Mouse (Mus musculus) megakaryocyte, embryonic 14.5 days (primary cell): ENCODE measurements at regions not wholly inside any gene's neighbourhood (a gene's known extent, or its start where the extent isn't known, plus 50 kb on each side); places are given as distances from the start of the nearest gene placed in this dataset.

Experiments used
- H3K27me3 ChIP-seq: replicated peaks from 2 replicates; pipeline ENCODE3; 2012; ENCODE audit warnings: inconsistent platforms
- H3K36me3 ChIP-seq: replicated peaks from 2 replicates; pipeline ENCODE3; 2012; ENCODE audit warnings: low read length, inconsistent platforms, mixed read lengths
- H3K4me1 ChIP-seq: 2 replicates; pipeline ENCODE4 v1.6.1; 2012; ENCODE audit warnings: inconsistent platforms
- H3K4me3 ChIP-seq: replicated peaks from 2 replicates; pipeline ENCODE3; 2012; ENCODE audit warnings: moderate library complexity, mild to moderate bottlenecking, inconsistent platforms
- H3K9me3 ChIP-seq: 2 replicates; pipeline ENCODE4 v1.6.1; 2012; ENCODE audit warnings: inconsistent platforms
- FLI1 ChIP-seq: IDR thresholded peaks from 2 replicates; pipeline ENCODE4 v1.6.1; 2012; ENCODE audit warnings: low read length, inconsistent platforms, mixed read lengths
- GATA1 ChIP-seq: IDR thresholded peaks from 3 replicates; pipeline ENCODE4 v1.6.1; 2012; ENCODE audit warnings: mixed read lengths, low read length, inconsistent platforms, borderline replicate concordance

DNA sequence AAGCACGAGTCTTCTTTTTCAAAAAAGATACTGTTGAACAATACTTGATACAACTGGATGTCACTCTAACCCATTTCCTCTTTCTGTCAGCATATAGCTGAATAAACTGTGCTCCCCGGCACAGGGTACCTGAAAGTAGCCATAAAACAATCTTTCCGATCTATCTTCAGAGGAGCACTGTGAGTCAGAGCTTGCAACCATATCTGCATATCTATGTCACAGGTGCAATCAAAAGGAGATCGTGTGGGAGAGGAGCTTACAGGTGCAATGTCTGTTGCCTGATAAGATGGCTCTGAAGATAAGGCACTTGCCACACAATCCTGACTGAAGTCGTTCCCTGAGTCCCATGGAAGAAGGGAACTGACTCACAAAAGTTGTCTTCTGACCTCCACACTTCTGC is 58.5 kb upstream of the Hnrnpa3 start:
- peaks cover 14% of the 10 kb centered on the region for H3K4me1 ChIP-seq
- H3K27me3 ChIP-seq, result peaks cover 3% of the 10 kb centered on the region
- TF ChIP-seq GATA1 (no peak), FLI1 (no peak)
- H3K4me3 ChIP-seq, result no peak overlapping the region
- no peaks in the 10 kb centered on the region for H3K9me3 ChIP-seq
- no peaks in the 10 kb centered on the region for H3K36me3 ChIP-seq

DNA sequence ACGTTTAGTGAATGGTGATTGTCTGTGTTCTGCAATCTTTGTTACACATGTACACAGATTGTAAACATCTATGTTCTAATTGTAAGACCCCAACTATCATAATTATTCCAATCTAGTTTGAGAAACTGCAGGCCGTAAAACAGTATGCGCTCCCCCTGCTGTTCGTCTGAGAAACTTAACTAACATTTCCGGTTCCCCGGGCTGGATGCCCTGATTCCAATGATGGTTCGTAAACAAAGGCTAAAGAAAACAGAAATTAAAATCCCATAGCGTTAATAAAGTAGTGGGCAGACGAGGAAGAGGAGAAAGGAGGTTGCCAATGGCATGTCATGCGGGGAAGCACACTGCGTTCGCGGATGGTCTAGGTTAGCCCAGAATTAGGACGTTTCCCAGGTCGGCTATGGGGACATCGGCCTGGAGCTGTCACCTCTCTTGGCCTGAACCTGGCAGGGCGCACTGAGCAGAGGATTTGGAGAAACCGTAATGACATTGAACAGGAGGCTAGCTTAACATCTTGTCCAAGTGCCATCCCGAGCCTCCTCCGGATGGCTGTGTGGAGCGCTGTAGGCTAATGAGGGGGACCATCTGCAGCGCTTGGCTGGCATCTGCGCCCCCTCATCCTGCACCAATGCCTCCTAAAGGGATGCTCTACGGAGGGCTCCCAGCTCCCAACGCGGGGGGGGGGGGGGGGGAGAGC is 55.7 kb upstream of the Hnrnpa3 start:
- Histone ChIP-seq H3K4me3 (peak overlapping the region; percentile 90), H3K27me3 (peaks cover 3% of the 10 kb centered on the region), H3K36me3 (no peaks in the 10 kb centered on the region), H3K4me1 (peaks cover 34% of the 10 kb centered on the region), H3K9me3 (no peaks in the 10 kb centered on the region)
- TF ChIP-seq GATA1, result no peak

DNA sequence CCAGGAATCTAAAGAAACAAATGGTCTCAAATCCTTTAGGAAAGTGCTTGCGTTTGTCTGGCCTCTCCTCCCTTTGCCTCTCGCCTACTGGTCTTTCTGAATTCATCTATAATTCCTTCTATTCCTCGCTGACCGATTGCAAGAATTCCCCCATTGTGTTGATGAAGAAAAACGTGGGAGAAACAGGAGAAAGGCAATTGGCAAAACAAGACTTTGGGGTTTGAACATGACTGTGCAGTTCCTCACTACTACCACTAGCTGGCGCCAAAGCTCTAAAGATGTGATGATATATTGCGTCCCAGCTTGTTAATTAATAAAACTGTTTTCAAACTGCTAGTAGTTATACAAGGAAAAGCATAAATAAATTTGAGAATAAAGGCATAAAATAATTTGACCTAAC is 53.4 kb upstream of the Hnrnpa3 start:
- no peaks in the 10 kb centered on the region for H3K36me3 ChIP-seq
- H3K4me3 ChIP-seq, result peak overlapping the region; percentile 53
- H3K27me3 ChIP-seq, result peaks cover 3% of the 10 kb centered on the region
- peaks cover 40% of the 10 kb centered on the region for H3K4me1 ChIP-seq
- H3K9me3 ChIP-seq, result peaks cover 4% of the 10 kb centered on the region
- TF ChIP-seq GATA1 (no peak), FLI1 (no peak)

DNA sequence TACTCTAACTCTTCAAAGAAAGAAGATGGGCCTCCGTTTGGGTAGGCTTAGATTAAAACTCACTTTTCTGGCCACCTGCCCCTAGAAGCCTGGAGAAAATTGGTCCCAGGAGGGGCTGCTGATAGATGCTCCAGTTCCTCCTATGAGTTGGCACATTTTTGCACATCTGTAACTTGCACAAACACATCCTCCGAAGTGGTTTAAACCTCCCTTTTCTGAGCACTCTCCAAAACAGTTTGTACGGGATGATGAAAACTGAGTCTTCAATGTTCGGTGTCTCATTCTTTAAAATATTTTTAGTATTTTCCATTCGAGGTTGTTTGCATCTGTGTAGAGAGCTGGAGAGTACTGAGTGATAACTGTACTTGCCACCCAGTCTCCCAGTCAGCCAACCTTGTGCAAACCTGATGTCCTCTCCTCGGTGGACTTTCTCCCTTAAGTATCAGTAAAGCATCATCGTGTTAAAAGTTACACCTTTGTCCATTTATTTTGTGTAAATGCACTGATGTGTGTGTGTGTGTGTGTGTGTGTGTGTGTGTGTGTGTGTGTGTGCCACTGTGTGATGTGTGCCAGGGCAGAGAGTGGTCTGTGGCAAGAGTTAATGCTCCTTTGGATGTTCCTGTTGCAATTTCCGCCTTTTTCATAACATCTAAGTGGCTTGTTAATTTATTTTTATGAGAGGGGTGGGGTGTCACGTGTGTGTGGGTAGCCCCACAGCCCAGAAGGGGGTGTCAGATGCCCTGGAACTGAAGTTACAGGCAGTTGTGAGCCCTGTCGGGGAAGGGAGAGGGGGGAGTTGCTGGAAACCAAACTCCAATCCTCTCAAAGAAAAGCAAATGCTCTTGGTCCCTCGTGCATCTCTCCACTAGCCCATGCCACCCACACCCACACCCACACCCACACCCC is 51.8 kb upstream of the Hnrnpa3 start:
- H3K27me3 ChIP-seq, result no peaks in the 10 kb centered on the region
- peaks cover 4% of the 10 kb centered on the region for H3K9me3 ChIP-seq
- TF ChIP-seq FLI1, result no peak
- no peak for TF ChIP-seq GATA1
- no peaks in the 10 kb centered on the region for H3K36me3 ChIP-seq
- H3K4me1 ChIP-seq, result peaks cover 54% of the 10 kb centered on the region
- H3K4me3 ChIP-seq, result no peak overlapping the region

DNA sequence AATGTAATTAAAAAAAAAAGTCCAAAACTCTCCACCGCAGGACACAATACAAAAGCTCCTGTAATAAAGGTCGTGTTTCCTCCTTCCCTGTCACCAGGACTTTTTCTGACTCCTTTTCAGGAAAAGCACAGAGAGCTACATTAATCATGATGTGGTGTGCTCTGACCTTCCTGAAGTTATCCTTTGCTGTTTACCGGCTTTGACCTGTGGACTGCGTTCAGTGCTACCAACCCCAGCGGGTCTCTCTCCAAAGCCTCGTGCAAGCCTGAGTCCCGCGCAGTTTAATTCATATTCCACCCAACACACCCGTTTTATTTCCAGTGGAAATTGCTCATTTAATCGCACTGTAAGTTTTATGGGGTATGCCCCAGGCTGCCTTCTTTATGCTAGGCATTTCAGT is 51.1 kb upstream of the Hnrnpa3 start:
- H3K4me3 ChIP-seq, result no peak overlapping the region
- TF ChIP-seq FLI1 (no peak), GATA1 (no peak)
- peaks cover 61% of the 10 kb centered on the region for H3K4me1 ChIP-seq
- no peaks in the 10 kb centered on the region for H3K27me3 ChIP-seq
- H3K9me3 ChIP-seq, result peaks cover 4% of the 10 kb centered on the region
- no peaks in the 10 kb centered on the region for H3K36me3 ChIP-seq

DNA sequence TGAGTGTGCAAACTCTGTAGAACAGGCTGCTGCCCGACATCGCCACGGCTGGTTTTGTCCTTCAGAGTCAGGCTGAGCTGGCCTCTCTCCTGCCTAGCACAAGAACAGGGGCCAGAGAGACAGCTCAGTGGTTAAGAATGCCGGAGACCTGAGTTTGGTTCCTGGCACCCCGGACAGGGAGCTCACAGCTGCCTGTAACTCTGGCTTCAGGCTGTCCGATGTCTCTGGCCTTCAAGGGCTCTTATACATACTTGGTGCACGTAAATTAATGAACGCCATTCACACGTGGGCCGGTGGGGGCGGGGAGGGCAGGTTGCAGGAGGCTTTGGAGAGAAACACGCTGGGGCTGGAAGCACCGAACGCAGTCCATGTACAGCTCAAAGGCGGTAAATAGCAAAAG is 50.6 kb upstream of the Hnrnpa3 start:
- no peaks in the 10 kb centered on the region for H3K36me3 ChIP-seq
- H3K4me3 ChIP-seq, result no peak overlapping the region
- TF ChIP-seq GATA1, result no peak
- no peak for TF ChIP-seq FLI1
- H3K9me3 ChIP-seq, result peaks cover 4% of the 10 kb centered on the region
- H3K27me3 ChIP-seq, result no peaks in the 10 kb centered on the region
- H3K4me1 ChIP-seq, result peaks cover 61% of the 10 kb centered on the region

DNA sequence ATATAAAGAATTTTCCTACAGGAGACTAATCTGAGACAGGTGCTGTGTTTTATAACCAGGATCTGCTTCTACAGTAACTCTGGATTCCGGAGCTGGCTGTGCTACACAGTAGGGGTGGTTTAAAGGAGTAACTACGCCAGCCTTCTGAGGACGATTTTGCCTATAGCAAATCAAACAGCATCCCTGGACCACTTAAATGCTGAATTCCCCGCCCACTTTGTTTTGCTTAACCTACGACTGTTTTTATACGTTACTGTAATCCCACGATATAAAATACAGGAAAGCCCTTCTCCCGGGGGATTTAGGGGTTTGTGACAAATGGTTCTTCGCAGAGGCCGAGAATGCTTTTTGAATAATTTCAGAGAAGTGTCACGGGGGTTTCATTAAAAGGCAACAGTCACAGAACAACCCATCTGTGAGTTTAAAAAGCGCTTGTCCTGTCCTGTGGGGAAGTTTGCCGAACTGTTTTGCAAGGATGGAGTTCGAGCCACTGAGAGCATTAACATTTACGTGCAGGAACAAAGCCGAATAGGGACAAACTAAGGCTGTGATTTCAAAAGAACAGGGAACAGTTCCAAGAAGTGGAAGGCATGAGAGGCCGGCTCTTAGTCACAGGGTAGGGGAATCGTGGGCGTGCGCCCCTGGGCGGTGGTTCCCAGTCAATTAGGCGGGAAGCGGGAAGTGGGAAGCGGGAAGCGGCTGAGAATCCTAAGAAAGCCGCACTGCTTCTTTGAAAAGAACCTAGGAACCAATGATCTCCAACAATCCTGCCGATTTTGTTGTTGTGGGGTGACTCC is 49.7 kb upstream of the Hnrnpa3 start:
- no peaks in the 10 kb centered on the region for H3K27me3 ChIP-seq

More for the DNA sequence above, 49.7 kb upstream of the Hnrnpa3 start:
- peaks cover 4% of the 10 kb centered on the region for H3K9me3 ChIP-seq
- H3K4me1 ChIP-seq, result peaks cover 67% of the 10 kb centered on the region
- no peak for TF ChIP-seq FLI1
- no peak for TF ChIP-seq GATA1
- H3K36me3 ChIP-seq, result no peaks in the 10 kb centered on the region
- H3K4me3 ChIP-seq, result no peak overlapping the region
